Mouse (Mus musculus) urinary bladder, postnatal 10 days (tissue): ENCODE measurements around the gene H2-M5.
"Not testable (repeated sequence)": the region's sequence is repeated elsewhere in the genome, so short reads cannot be mapped to it uniquely, and the experiment has no call there.

Experiments used
- DNase-seq: peaks from one replicate; pipeline ENCODE4 v3.0.0; 2022; ENCODE audit warnings: low spot score

H2-M5 gene

GRCm38 (mm10) chr17:36993770-36994325, 4.5 kb upstream of the H2-M5 start:
- no peak for DNase-seq

GRCm38 (mm10) chr17:36992336-36993104, 3.2 kb upstream of the H2-M5 start:
- no peak for DNase-seq

GRCm38 (mm10) chr17:36990630-36991029, 1.3 kb upstream of the H2-M5 start:
- DNase-seq, result not testable (repeated sequence)

- DNase-seq, result no peak
Measured at GRCm38 (mm10) chr17:36988475-36988874, 862 bp downstream of the H2-M5 start.

- DNase-seq, result no peak
Measured at GRCm38 (mm10) chr17:36982253-36983155, 6.8 kb downstream of the H2-M5 start.

GRCm38 (mm10) chr17:36981845-36982244, 7.5 kb downstream of the H2-M5 start:
- DNase-seq, result no peak

GRCm38 (mm10) chr17:36981221-36981813, 8.0 kb downstream of the H2-M5 start, which contains the start of gene 2410137M14Rik:
Gene 2410137M14Rik, minus strand, starts transcription at chr17:36981237.
- DNase-seq, result no peak

- no peak for DNase-seq
Measured at GRCm38 (mm10) chr17:36973271-36973787, 16.0 kb downstream of the H2-M5 start.

GRCm38 (mm10) chr17:36972791-36973190, 16.5 kb downstream of the H2-M5 start:
- DNase-seq, result no peak

- no peak for DNase-seq
Measured at GRCm38 (mm10) chr17:36971172-36971850, 18.0 kb downstream of the H2-M5 start.

- no peak for DNase-seq
Measured at GRCm38 (mm10) chr17:36970316-36970890, 18.9 kb downstream of the H2-M5 start.

- no peak for DNase-seq
Measured at GRCm38 (mm10) chr17:36966875-36967274, 22.5 kb downstream of the H2-M5 start.

GRCm38 (mm10) chr17:36961125-36961524, 28.2 kb downstream of the H2-M5 start:
- no peak for DNase-seq

- DNase-seq, result no peak
Measured at GRCm38 (mm10) chr17:36958884-36959283, 30.5 kb downstream of the H2-M5 start.

- peak; percentile 76 for DNase-seq
Measured at GRCm38 (mm10) chr17:36957999-36958743, 31.2 kb downstream of the H2-M5 start, which contains the start of the genes Znrd1 and Znrd1as. Gene Znrd1, minus strand, starts transcription at chr17:36958559. Gene Znrd1as, plus strand, starts transcription at chr17:36958592.

GRCm38 (mm10) chr17:36953062-36953461, 36.3 kb downstream of the H2-M5 start:
- DNase-seq, result no peak

GRCm38 (mm10) chr17:36952631-36953030, 36.7 kb downstream of the H2-M5 start:
- no peak for DNase-seq

- DNase-seq, result peak; percentile 81
Measured at GRCm38 (mm10) chr17:36950981-36951947, 38.1 kb downstream of the H2-M5 start, which contains the start of gene Ppp1r11. Gene Ppp1r11, minus strand, starts transcription at chr17:36951741.

GRCm38 (mm10) chr17:36949265-36949664, 40.1 kb downstream of the H2-M5 start:
- DNase-seq, result no peak
